Mouse (Mus musculus): ENCODE data around the gene 4833439L19Rik. TPM values are rescaled to one million over a fixed set of nuclear protein-coding genes. Genes with fewer than 3 reads are reported as not detected.

4833439L19Rik gene
- polyA plus RNA-seq, 2 experiments, result 22.2 to 36.1 TPM

DNA sequence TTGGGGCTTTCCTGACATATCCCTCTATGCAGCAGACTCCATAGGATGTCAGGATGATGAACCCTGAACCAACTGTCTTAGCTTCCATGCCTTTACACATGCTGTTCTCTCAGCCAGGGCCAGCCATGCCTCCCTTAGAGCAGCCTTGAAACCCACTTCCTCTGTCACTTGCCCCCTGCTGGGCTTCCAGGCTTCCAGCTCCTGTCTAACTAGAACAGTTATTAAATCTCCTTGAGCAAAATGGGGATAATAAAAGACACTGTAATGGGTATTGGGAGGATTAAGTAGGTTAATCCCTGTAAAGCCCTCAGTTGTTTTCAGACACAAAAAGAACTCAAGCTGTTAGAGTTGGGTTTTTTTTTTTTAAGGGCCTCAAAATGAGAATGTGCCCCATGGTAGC lies 38.3 kb upstream of the 4833439L19Rik start:
- Histone ChIP-seq H3K9ac (replicated peaks) (no peak overlapping the region), H3K4me3 (ENCODE audit: insufficient read depth in 1 of 2, low read depth in 2 of 2, low read length in 2 of 2) (no peak overlapping the region), H3K27me3 (ENCODE audit: control insufficient read depth, insufficient read depth, low read length) (no peaks in the 10 kb centered on the region), H3K27ac (no peak overlapping the region), H3K4me2 (ENCODE audit: low read depth) (no peak overlapping the region), H3K9me3 (ENCODE audit: control insufficient read depth, low read length) (no peaks in the 10 kb centered on the region), H3K36me3 (replicated peaks; ENCODE audit: control insufficient read depth, insufficient read depth, low read depth) (no peaks in the 10 kb centered on the region; the same call in none of the 2 replicates), H3K4me1 (replicated peaks; ENCODE audit: control insufficient read depth in 2 of 2, insufficient read depth in 2 of 2, low read length in 1 of 2) (peaks cover 16 to 18% of the 10 kb centered on the region in 2 experiments)
- DNase-seq (ENCODE audit: low read depth in 3 of 3, low spot score in 3 of 3) (no peak), ATAC-seq (ENCODE audit: insufficient read depth) (no peak)
- TF ChIP-seq EP300 (IDR thresholded peaks at IDR 0.05; ENCODE audit: low read depth) (no peak), CTCF (IDR thresholded peaks at IDR 0.05; ENCODE audit: low read depth) (no peak)

DNA sequence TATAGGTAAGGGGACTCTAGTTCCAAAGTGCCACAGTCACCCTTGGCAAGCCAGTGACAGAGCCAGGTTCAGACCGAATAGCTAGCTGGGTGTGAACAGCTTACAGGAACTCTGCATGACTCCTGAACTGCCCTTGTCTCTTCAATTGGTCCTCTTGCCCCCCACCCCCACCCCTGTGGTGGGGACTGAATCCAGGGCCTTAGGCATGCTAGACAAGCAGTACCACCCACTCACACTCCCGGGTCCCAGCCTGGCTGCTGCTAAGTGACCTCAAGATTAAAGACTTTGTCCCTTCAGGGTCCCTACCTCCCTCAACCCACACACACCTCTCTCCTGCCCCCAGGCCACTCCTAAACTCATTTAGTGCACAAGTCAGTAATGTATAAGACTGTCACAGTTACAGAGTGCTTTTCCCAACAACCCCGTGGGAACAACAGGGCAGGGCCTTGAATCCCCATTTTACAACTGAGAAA lies 37.4 kb upstream of the 4833439L19Rik start:
- H3K4me3 ChIP-seq (ENCODE audit: insufficient read depth in 1 of 2, low read depth in 2 of 2, low read length in 2 of 2), result no peak overlapping the region
- 68% methylated on average over 3 of the region's 3 CpGs for WGBS (ENCODE audit: insufficient replicate concordance)
- no peak overlapping the region for H3K9ac ChIP-seq (replicated peaks)
- no peaks in the 10 kb centered on the region; the same call in none of the 2 replicates for H3K36me3 ChIP-seq (replicated peaks; ENCODE audit: control insufficient read depth, insufficient read depth, low read depth)
- no peaks in the 10 kb centered on the region for H3K9me3 ChIP-seq (ENCODE audit: control insufficient read depth, low read length)
- DNase-seq (ENCODE audit: low read depth in 3 of 3, low spot score in 3 of 3) (no peak), ATAC-seq (ENCODE audit: insufficient read depth) (no peak)
- no peak overlapping the region for H3K4me2 ChIP-seq (ENCODE audit: low read depth)
- no peak overlapping the region for H3K27ac ChIP-seq
- H3K4me1 ChIP-seq (replicated peaks; ENCODE audit: control insufficient read depth in 2 of 2, insufficient read depth in 2 of 2, low read length in 1 of 2), result peaks cover 11% of the 10 kb centered on the region in 2 experiments
- TF ChIP-seq CTCF (IDR thresholded peaks at IDR 0.05; ENCODE audit: low read depth) (no peak), EP300 (IDR thresholded peaks at IDR 0.05; ENCODE audit: low read depth) (no peak)
- H3K27me3 ChIP-seq (ENCODE audit: control insufficient read depth, insufficient read depth, low read length), result no peaks in the 10 kb centered on the region

DNA sequence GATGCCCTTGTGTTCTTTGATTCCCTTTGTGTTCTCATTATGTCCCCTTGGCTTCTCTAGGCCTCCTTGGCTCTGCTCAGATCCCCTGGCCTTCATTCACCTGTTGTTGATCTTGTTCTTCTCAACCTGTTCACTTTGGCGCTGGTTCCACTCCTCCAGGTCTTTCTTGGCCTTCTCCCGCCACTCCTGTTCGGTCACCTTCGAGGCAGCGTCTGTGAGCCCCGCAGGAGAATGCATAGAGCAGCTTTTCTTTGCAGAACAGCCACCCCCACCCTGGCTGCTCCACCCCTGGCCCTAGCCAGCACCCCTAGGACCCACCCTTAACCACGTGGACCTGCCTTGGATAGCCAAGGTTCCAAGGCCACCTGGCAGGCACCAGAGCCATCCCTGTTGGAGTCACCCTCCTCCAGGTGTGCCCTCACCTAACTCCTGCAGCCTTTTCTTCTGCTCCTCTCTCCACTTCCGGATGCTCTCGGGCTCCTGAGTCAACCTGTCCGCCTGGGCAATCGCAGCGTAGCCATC lies 33.4 kb upstream of the 4833439L19Rik start:
- Histone ChIP-seq H3K9ac (replicated peaks) (no peak overlapping the region), H3K4me2 (ENCODE audit: low read depth) (no peak overlapping the region), H3K36me3 (replicated peaks; ENCODE audit: control insufficient read depth, insufficient read depth, low read depth) (peaks cover 5% of the 10 kb centered on the region), H3K4me3 (ENCODE audit: insufficient read depth in 1 of 2, low read depth in 2 of 2, low read length in 2 of 2) (no peak overlapping the region), H3K4me1 (replicated peaks; ENCODE audit: control insufficient read depth in 2 of 2, insufficient read depth in 2 of 2, low read length in 1 of 2) (no peaks in the 10 kb centered on the region), H3K27me3 (ENCODE audit: control insufficient read depth, insufficient read depth, low read length) (no peaks in the 10 kb centered on the region), H3K27ac (no peak overlapping the region), H3K9me3 (ENCODE audit: control insufficient read depth, low read length) (no peaks in the 10 kb centered on the region)
- WGBS (ENCODE audit: insufficient replicate concordance), result 82% methylated on average over 12 of the region's 12 CpGs
- TF ChIP-seq EP300 (IDR thresholded peaks at IDR 0.05; ENCODE audit: low read depth), result no peak
- no peak for TF ChIP-seq CTCF (IDR thresholded peaks at IDR 0.05; ENCODE audit: low read depth)
- DNase-seq (ENCODE audit: low read depth in 3 of 3, low spot score in 3 of 3), result no peak
- ATAC-seq (ENCODE audit: insufficient read depth), result no peak

DNA sequence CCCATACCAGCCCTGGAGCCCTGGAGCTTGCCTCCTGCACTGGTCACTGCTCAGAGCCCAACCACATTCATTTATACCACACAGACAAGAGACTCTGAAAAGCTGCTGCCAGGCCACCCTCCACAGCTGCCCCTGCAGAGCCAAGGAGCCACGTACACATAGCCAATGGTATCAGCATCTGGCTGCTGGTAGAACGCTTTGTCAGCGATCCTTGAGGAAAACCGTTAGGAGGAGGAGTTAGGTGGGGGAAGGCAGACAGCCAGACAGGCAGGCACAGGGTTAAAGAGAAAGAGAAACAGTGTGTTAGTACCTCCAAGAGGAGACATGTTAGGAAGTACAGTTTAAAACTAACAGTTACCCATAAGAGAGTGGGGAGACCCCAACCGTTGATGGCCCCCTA lies 31.6 kb upstream of the 4833439L19Rik start:
- ATAC-seq (ENCODE audit: insufficient read depth) (no peak), DNase-seq (ENCODE audit: low read depth in 3 of 3, low spot score in 3 of 3) (no peak)
- no peaks in the 10 kb centered on the region for H3K4me1 ChIP-seq (replicated peaks; ENCODE audit: control insufficient read depth in 2 of 2, insufficient read depth in 2 of 2, low read length in 1 of 2)
- peaks cover 6% of the 10 kb centered on the region for H3K36me3 ChIP-seq (replicated peaks; ENCODE audit: control insufficient read depth, insufficient read depth, low read depth)
- no peaks in the 10 kb centered on the region for H3K27me3 ChIP-seq (ENCODE audit: control insufficient read depth, insufficient read depth, low read length)
- 67% methylated on average over 5 of the region's 5 CpGs for WGBS (ENCODE audit: insufficient replicate concordance)
- TF ChIP-seq CTCF (IDR thresholded peaks at IDR 0.05; ENCODE audit: low read depth) (no peak), EP300 (IDR thresholded peaks at IDR 0.05; ENCODE audit: low read depth) (no peak)
- H3K9me3 ChIP-seq (ENCODE audit: control insufficient read depth, low read length), result no peaks in the 10 kb centered on the region
- no peak overlapping the region for H3K27ac ChIP-seq
- no peak overlapping the region for H3K4me3 ChIP-seq (ENCODE audit: insufficient read depth in 1 of 2, low read depth in 2 of 2, low read length in 2 of 2)
- H3K9ac ChIP-seq (replicated peaks), result no peak overlapping the region
- no peak overlapping the region for H3K4me2 ChIP-seq (ENCODE audit: low read depth)

DNA sequence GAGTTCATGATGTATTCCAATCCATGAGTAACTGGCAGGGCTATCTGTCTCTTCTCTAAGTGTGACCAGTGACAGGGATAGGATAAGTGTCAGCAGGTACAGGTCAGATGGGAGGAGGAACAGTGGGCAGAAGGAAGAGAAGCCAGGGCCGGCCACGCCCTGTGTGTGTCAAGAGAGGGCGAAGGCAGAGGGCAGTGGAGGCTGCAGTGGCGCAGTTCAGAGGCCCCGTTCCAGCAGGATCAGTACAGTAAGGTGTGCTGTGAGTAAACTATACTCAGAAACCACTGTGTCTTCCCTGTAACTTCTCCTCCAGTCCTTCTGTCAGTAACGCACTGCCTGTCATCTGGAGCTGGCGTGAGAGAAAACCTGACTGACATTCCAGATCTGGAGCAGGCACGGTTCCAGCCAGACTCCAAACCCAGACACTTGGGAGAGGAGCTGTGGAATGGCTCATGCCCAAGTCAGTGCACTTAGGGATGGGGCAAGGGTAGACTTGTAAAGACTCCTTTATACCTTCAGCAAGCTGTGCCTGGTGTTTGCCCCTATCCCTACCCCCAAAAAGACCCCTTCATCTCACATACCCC lies 31.0 kb upstream of the 4833439L19Rik start:
- DNase-seq (ENCODE audit: low read depth in 3 of 3, low spot score in 3 of 3) (no peak), ATAC-seq (ENCODE audit: insufficient read depth) (no peak)
- no peak overlapping the region for H3K9ac ChIP-seq (replicated peaks)
- no peaks in the 10 kb centered on the region for H3K27me3 ChIP-seq (ENCODE audit: control insufficient read depth, insufficient read depth, low read length)
- peaks cover 6% of the 10 kb centered on the region for H3K36me3 ChIP-seq (replicated peaks; ENCODE audit: control insufficient read depth, insufficient read depth, low read depth)
- H3K27ac ChIP-seq, result no peak overlapping the region
- no peak overlapping the region for H3K4me2 ChIP-seq (ENCODE audit: low read depth)
- no peaks in the 10 kb centered on the region for H3K9me3 ChIP-seq (ENCODE audit: control insufficient read depth, low read length)
- peaks cover 2% of the 10 kb centered on the region in 2 experiments; a peak in 2 of 4 replicates for H3K4me1 ChIP-seq (replicated peaks; ENCODE audit: control insufficient read depth in 2 of 2, insufficient read depth in 2 of 2, low read length in 1 of 2)
- no peak for TF ChIP-seq CTCF (IDR thresholded peaks at IDR 0.05; ENCODE audit: low read depth)
- no peak for TF ChIP-seq EP300 (IDR thresholded peaks at IDR 0.05; ENCODE audit: low read depth)
- 76% methylated on average over 8 of the region's 8 CpGs for WGBS (ENCODE audit: insufficient replicate concordance)
- H3K4me3 ChIP-seq (ENCODE audit: insufficient read depth in 1 of 2, low read depth in 2 of 2, low read length in 2 of 2), result no peak overlapping the region
